Mouse (Mus musculus): ENCODE measurements at regions not wholly inside any gene's neighbourhood (a gene's known extent, or its start where the extent isn't known, plus 50 kb on each side); places are given as distances from the start of the nearest gene placed in this dataset.

DNA sequence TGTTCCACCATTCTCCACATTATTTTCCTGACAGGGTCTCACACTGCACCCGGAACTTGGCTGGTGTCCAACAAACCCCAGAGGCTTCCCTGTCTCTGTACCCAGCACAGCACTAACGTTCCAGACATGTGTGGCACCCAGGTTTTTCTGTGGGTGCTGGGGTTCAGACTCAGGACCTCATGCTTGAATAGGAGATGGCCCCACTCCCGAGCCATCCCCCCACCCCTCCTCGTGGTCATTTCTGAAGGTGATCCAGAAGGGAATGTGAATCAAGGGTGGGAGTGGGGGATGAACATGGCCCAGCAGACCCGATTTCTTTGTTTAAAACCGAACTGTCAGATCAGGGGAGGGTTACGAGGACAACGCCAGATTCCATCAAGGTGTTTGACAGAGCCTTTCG lies 245.6 kb downstream of the Tbc1d1 start:
- no peak for DNase-seq (ENCODE audit: low read depth, low spot score)

GRCm38 (mm10) chr5:64403077-64403981 lies 247.2 kb downstream of the Tbc1d1 start:
- no peak for DNase-seq (ENCODE audit: low read depth, low spot score)

DNA sequence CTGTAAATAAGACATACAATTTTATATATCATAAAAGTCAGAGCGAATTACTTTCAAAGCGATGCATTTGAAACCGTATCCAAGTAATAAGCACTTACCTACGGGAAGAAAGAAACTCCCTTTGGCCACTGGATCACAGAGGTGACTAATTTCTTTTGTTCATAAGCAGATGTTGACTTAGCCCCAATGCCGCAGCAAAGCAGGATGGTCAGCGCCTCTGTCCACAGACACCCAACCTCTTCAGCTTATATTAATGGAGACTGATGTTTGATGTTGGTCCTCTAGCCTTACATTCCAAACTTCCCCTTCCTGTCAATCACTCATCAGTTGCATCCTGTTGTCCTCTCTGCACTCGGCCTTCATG lies 247.9 kb downstream of the Tbc1d1 start:
- no peak for DNase-seq (ENCODE audit: low read depth, low spot score)

DNA sequence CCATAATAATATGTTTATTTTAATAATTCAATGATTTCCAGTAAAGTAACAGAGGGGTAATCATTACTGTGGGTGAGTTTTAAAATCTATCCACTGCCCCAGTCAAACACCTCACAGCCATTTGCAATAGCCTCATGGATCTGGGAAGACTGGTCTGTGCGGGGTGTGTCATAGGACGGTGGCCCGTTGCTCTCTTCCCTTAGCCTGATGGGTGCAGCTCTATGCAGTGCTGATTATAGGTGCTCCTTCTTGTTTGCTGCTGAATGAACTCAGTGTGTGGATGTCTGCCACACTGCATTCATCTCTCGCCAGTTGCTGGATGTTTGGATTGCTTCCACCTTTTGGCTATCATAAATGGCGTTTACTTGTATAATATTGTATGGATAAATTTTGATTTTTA lies 248.4 kb downstream of the Tbc1d1 start:
- no peak for DNase-seq (ENCODE audit: low read depth, low spot score)

- no peak for DNase-seq (ENCODE audit: low read depth, low spot score)
Measured at GRCm38 (mm10) chr5:64408938-64409337, 252.8 kb downstream of the Tbc1d1 start.

GRCm38 (mm10) chr5:64410621-64411020 lies 254.5 kb downstream of the Tbc1d1 start:
- no peak for DNase-seq (ENCODE audit: low read depth, low spot score)

DNA sequence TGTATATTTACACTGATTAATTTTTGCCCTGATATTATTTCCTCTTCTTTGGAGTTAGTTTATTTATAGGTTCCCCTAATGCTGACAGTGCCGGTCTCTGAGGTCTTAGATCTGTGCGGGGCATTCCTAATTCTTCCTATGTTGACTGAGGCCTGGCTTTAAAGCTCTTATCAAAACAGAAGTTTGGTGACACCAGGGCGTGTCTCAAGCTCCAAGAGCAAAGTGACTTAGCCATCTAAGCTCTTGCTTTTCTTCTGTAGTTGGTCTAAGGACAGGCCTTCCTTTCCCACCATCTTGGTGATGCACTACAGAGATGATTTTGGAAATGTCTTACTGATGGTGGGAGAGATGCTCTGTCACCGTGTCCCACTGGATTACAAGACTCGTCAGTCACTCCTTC lies 258.4 kb downstream of the Tbc1d1 start:
- DNase-seq (ENCODE audit: low read depth, low spot score): no peak

- no peak for DNase-seq (ENCODE audit: low read depth, low spot score)
Measured at GRCm38 (mm10) chr5:64419395-64419794, 263.3 kb downstream of the Tbc1d1 start.

DNA sequence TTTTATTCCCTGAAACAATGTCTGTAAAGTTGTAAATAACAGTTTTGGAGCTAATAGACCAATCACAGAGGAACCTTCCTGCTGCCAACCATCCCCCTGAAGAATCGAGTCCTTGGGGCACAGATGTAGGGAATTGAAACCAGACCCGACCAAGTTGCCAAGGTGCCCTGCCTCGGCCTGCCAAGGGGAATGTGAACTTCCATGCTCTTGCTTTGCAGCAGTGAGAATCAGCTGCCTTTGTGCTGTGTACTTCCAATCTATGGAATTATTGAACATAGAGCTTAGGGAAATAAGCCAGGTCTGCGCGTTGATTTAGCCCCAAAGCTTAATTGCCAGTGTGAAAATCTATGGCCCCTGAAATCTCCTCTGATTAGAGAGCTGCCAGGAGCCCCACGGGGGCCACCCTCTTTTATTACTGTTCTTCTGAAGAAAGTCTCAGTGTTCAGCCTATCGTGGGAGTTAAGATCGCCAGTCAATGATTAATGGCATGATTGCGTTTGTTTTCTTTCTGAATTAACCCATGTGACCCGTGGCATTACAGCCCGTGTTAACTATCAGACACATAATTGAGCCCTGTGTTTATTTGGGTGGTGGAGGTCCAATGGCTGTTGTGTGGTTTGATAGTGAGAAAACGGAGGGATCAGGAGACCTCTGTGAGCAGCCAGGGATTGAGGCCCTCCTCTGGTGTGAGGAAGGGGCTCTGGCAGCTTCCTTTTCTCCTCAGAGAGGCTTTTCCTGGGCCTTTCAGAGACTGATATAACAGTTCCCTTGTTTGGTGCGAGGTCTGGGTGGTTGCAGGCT lies 266.9 kb downstream of the Tbc1d1 start:
- peak; percentile 25 for DNase-seq (ENCODE audit: low read depth, low spot score)

DNA sequence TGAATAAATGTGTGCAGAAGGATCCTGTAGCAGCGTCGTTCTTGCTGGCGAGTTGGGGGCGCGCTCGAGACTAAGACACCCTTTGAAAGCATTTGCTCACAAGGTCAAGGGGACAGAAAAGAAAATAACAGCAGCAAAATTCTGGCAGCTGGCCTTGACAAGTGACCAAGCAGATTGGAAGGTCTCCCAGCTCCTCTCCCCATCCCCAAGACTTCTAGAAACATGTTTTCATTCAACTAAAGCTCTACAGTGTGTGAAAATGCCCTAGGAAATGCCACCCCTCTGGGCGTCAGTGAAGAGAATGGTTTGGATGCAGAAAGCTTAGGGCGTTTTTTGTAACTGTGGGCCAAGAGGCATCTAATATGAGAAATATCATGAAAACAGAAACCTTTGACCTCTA lies 272.7 kb downstream of the Tbc1d1 start:
- DNase-seq (ENCODE audit: low read depth, low spot score): no peak

- DNase-seq (ENCODE audit: low read depth, low spot score): no peak
Measured at GRCm38 (mm10) chr5:64430501-64430900, 274.4 kb downstream of the Tbc1d1 start.

DNA sequence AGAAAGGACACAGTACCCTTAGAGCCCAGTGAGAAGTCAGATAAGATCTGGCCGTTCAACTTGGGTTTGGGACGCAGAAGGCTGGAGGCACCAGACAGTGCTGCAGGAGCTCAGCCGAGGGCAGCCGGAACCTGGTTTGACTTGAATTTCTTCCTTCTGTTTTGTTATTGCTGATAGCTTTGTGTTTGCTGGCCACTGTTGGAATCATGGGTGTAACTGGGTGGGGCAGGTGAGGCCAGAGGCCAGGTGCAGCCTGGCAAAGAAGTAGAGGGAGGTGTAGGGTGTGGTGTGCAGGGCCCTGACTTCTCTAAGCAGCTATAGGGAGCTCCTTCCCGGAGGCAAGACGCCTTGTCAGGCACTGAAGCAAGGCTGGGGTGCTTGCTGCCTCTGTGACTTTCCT lies 275.5 kb downstream of the Tbc1d1 start:
- DNase-seq (ENCODE audit: low read depth, low spot score): no peak

DNA sequence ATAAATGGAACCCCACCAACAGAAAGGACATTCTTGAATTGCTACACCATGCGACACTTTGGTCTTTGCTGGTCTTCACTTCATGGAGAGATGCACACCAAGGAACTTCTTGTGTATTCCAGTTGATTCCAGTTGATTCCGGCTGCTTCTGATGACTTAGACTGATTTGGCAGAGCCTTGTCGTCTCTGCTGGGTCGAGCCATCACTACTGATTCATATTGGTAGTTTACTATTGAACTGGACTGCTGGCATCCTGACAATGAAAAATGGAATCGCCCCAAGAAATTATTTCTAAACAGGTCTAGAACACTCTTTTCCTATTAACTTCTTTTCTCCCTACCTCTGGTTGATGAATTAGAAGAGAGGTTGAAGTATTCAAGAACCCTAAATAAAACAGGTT lies 277.7 kb downstream of the Tbc1d1 start:
- DNase-seq (ENCODE audit: low read depth, low spot score): no peak

DNA sequence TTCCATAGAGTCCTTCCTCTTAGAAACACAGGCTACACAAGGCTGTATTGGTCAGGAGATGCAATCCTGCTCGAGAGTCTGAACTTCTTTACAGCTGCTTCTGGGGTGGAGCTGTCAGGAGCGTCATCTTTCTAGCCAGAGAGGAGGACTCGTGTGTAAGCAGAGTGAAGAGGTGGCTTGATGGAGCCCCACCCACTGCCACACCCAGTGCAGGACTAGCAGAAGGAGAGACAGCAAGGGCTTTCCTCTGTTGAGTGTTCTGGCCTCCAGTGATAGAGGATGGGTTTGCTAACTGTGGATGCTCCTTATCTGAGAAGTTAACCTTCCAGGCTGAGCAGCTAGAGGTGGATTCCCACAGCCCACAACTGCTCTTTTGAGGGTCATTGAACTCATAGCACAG lies 279.4 kb downstream of the Tbc1d1 start:
- no peak for DNase-seq (ENCODE audit: low read depth, low spot score)

DNA sequence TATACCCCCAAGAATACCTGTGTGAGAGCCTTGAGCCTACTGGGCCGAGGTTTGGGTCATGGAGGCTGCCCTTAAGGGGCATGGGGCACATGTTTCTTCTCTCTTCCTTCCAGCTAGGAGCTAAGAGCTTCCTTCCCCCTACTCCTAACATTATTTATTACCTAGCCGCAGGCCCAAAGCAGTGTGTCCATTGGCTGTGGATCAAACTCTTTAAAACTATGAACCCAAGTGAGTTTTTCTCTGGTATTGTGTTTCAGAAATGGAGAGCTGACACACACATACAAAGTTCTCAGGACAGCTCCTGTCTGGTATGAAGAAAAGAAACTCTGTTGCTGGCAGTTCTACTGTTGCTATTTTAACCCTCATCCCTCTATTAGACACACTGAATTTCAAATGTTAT lies 279.9 kb downstream of the Tbc1d1 start:
- no peak for DNase-seq (ENCODE audit: low read depth, low spot score)

GRCm38 (mm10) chr5:64437720-64438119 lies 281.6 kb downstream of the Tbc1d1 start:
- no peak for DNase-seq (ENCODE audit: low read depth, low spot score)

GRCm38 (mm10) chr5:64438446-64439134 lies 282.5 kb downstream of the Tbc1d1 start:
- no peak for DNase-seq (ENCODE audit: low read depth, low spot score)

DNA sequence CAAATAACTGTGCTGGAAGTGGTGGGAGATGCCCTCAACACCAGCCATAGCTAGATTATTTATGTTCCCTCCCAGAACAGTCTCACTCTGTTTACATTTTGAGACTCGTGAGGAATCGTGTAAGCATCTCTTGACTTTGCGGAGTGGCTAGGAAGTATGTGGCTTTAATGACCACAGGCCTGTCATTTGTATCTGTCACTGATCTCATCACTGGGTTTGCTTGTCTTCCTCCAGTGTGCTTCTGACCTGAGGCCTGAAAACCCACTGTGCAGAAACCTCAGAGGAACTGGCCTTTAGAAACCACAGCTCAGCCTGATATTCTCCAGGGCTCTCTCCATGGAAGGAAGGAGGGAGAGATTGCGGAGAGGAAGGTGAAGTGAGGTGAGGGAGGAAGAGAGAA lies 291.7 kb downstream of the Tbc1d1 start:
- DNase-seq (ENCODE audit: low read depth, low spot score): no peak

DNA sequence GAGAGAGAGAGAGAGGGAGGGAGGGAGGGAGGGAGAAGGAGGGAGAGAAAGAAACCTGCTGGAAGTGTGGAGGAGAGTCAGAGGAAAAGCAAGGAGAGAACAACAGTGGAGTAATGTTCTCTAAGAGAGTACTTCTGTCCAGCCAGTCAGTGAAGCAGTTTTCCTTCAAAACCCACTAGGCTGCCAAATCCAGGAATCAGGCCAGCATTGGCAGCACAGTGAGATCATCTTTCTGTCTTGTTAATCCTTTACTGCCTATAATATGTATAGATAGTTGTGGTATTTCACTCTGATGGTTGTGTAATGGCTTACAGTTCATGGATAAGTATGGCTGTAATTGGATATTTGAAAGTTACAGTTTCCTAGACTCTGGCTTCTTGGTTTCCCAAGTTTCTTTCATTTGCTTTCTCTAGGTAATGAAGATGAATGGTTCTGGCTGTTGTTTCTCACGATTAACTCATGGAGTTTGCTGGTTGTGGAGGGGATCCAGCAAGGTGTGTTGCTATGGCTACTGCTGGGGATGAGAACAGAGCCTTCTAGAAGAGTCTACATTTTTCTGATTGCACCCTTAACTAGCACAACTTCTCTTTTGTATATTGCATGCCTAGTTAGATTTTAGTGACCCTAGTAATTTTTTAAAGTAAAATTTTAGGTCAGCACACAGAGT lies 296.7 kb downstream of the Tbc1d1 start:
- DNase-seq (ENCODE audit: low read depth, low spot score): no peak

DNA sequence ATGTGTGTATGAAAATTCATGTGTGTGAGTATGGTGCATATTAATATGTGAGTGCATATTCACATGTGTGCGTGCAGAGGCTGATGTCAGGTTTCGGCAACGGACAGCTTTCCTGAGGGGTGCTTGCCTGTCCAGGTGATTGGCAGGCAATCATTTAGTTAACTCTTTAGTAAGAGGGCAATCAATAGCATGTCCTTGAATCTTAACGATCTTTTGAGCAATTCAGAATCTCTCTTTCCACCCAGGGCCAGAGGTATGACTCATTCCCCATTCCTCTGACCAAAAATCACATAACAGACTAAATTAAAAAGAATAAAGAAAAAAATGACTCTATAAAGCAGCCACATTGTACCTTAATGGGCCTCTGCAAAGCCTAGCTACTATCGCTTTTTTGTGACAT lies 303.7 kb downstream of the Tbc1d1 start:
- no peak for DNase-seq (ENCODE audit: low read depth, low spot score)

DNA sequence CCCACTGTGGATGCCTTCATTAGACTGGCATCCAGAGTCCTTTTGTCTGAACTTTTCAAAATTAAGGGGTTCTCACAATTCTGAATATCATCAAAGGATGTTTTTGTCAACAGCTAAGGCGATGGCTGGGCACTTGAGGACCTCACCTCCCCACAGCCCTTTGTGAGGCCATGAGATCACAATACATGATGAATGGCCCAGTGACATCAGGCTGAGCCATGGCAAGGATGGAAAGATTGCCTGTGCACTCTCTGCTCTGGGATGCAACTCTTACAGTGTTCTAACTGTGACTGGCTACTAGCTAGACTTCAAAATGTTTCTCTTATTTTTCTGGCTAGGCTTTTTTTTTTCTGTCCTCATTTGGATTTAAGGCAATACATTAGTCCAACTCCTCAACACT lies 304.8 kb downstream of the Tbc1d1 start:
- DNase-seq (ENCODE audit: low read depth, low spot score): no peak

GRCm38 (mm10) chr5:64461592-64461991 lies 305.5 kb downstream of the Tbc1d1 start:
- no peak for DNase-seq (ENCODE audit: low read depth, low spot score)

All from mesoderm, embryonic 11.5 days (tissue).